Mouse (Mus musculus) lung, embryonic 15.5 days (tissue): ENCODE results near the gene Kcnk4. TPM values are rescaled to one million over a fixed set of nuclear protein-coding genes. Genes with fewer than 3 reads are reported as not detected.

Experiments used
- ATAC-seq: fragments of 200-750 bp; cut with Nextera tagmentation; 2 replicates; pipeline ENCODE4 v1.8.0; 2017; ENCODE audit warnings: moderate number of reproducible peaks, borderline replicate concordance; ENCODE audit not compliant: low FRiP score, low TSS enrichment; ENCODE audit errors: extremely low read depth
- H3K27ac ChIP-seq: fragments of 300-500 bp; sonication (generic); 2 replicates; pipeline ENCODE4 v1.5.1; 2015; ENCODE audit warnings: moderate library complexity, mild to moderate bottlenecking, inconsistent platforms
- H3K27me3 ChIP-seq: fragments of 300-500 bp; sonication (generic); 2 replicates; pipeline ENCODE4 v1.6.1; 2015; ENCODE audit warnings: inconsistent platforms
- H3K36me3 ChIP-seq: fragments of 300-500 bp; sonication (generic); 2 replicates; pipeline ENCODE4 v1.6.1; 2015; ENCODE audit warnings: inconsistent platforms
- H3K4me1 ChIP-seq: fragments of 300-500 bp; sonication (generic); 2 replicates; pipeline ENCODE4 v1.6.1; 2015; ENCODE audit warnings: inconsistent platforms
- H3K4me2 ChIP-seq: fragments of 300-500 bp; sonication (generic); 2 replicates; pipeline ENCODE4 v1.6.1; 2015; ENCODE audit warnings: inconsistent platforms, mild to moderate bottlenecking, moderate library complexity
- H3K4me3 ChIP-seq: fragments of 300-500 bp; sonication (generic); 2 replicates; pipeline ENCODE4 v1.5.1; 2015; ENCODE audit warnings: mild to moderate bottlenecking, inconsistent platforms
- H3K9ac ChIP-seq: fragments of 300-500 bp; sonication (generic); 2 replicates; pipeline ENCODE4 v1.6.1; 2015; ENCODE audit warnings: inconsistent platforms
- H3K9me3 ChIP-seq: fragments of 300-500 bp; sonication (generic); 2 replicates; pipeline ENCODE4 v1.6.1; 2016; ENCODE audit warnings: inconsistent platforms
- WGBS: fragments of 180-500 bp; shearing (Covaris S2); methylation state at CpG from one replicate; pipeline ENCODE4 v1.1.7; 2015; 5-methylcytosine and 5-hydroxymethylcytosine counted together
- polyA plus RNA-seq: library from polyadenylated mRNA; unstranded; fragments of >200 nt; fragmentation: Nextera tagmentation; extraction: Ambion mirVana; gene quantifications from 2 replicates; pipeline ENCODE4 v1.2.1, GENCODE M21; 2015

Kcnk4 gene
- polyA plus RNA-seq, 1 experiment from 2014 or later, result 0.22 TPM

GRCm38 (mm10) chr19:6926559-6927255, 7.6 kb downstream of the Kcnk4 start:
- WGBS, result 14% methylated on average over 26 of the region's 26 CpGs
- H3K4me3 ChIP-seq, result peak overlapping the region; percentile 15; the same call in 1 of the 2 replicates
- no peak for ATAC-seq
- no peaks in the 10 kb centered on the region for H3K36me3 ChIP-seq
- H3K27me3 ChIP-seq, result peaks cover 89% of the 10 kb centered on the region
- peaks cover 28% of the 10 kb centered on the region for H3K4me1 ChIP-seq
- peak overlapping the region; percentile 34 for H3K4me2 ChIP-seq
- H3K9ac ChIP-seq, result no peak overlapping the region
- no peak overlapping the region for H3K27ac ChIP-seq
- H3K9me3 ChIP-seq, result no peaks in the 10 kb centered on the region

- ATAC-seq, result no peak
- H3K4me3 ChIP-seq, result peak overlapping the region; percentile 22; the same call in 1 of the 2 replicates
- H3K27me3 ChIP-seq, result peaks cover 80% of the 10 kb centered on the region
- no peak overlapping the region for H3K9ac ChIP-seq
- H3K36me3 ChIP-seq, result no peaks in the 10 kb centered on the region
- H3K4me2 ChIP-seq, result peak overlapping the region; percentile 48
- H3K9me3 ChIP-seq, result no peaks in the 10 kb centered on the region
- H3K27ac ChIP-seq, result no peak overlapping the region
- H3K4me1 ChIP-seq, result peaks cover 31% of the 10 kb centered on the region
- 12% methylated on average over 38 of the region's 40 CpGs for WGBS
Measured at GRCm38 (mm10) chr19:6925611-6926329, 8.5 kb downstream of the Kcnk4 start.

GRCm38 (mm10) chr19:6925307-6925573, 9.1 kb downstream of the Kcnk4 start, which contains the start of gene Catsperz:
Gene Catsperz, minus strand, starts transcription at chr19:6925380.
- Histone ChIP-seq H3K9ac (no peak within 1 kb of the TSS), H3K4me2 (peak within 1 kb of the TSS; percentile 48), H3K27me3 (peaks cover 75% of the 10 kb centered on the region), H3K27ac (no peak within 1 kb of the TSS), H3K36me3 (no peaks in the 10 kb centered on the region), H3K4me1 (peaks cover 37% of the 10 kb centered on the region), H3K9me3 (no peaks in the 10 kb centered on the region), H3K4me3 (peak within 1 kb of the TSS; percentile 22)
- 4% methylated on average over 9 of the region's 9 CpGs for WGBS
- no peak for ATAC-seq

GRCm38 (mm10) chr19:6924461-6925306, 9.6 kb downstream of the Kcnk4 start:
- Histone ChIP-seq H3K27me3 (peaks cover 70% of the 10 kb centered on the region), H3K27ac (no peak overlapping the region), H3K9ac (no peak overlapping the region), H3K4me2 (peak overlapping the region; percentile 48), H3K4me3 (peak overlapping the region; percentile 22), H3K4me1 (peaks cover 42% of the 10 kb centered on the region), H3K36me3 (no peaks in the 10 kb centered on the region), H3K9me3 (no peaks in the 10 kb centered on the region)
- no peak for ATAC-seq
- WGBS, result 3% methylated on average over 39 of the region's 39 CpGs

- Histone ChIP-seq H3K27ac (no peak overlapping the region), H3K9ac (no peak overlapping the region), H3K36me3 (no peaks in the 10 kb centered on the region), H3K4me2 (peak overlapping the region; percentile 76), H3K4me3 (peak overlapping the region; percentile 82), H3K9me3 (no peaks in the 10 kb centered on the region), H3K27me3 (peaks cover 56% of the 10 kb centered on the region), H3K4me1 (peaks cover 42% of the 10 kb centered on the region)
- ATAC-seq, result no peak
- WGBS, result 68% methylated on average over 6 of the region's 6 CpGs
Measured at GRCm38 (mm10) chr19:6922901-6923735, 11.2 kb downstream of the Kcnk4 start.

- ATAC-seq, result peak; percentile 95
- Histone ChIP-seq H3K27ac (peak within 1 kb of the TSS; percentile 79), H3K9ac (peak within 1 kb of the TSS; percentile 70), H3K4me1 (peaks cover 35% of the 10 kb centered on the region), H3K4me3 (peak within 1 kb of the TSS; percentile 82), H3K36me3 (no peaks in the 10 kb centered on the region), H3K27me3 (peaks cover 44% of the 10 kb centered on the region), H3K4me2 (peak within 1 kb of the TSS; percentile 76), H3K9me3 (no peaks in the 10 kb centered on the region)
- WGBS, result under 1% methylated on average over 66 of the region's 66 CpGs
Measured at GRCm38 (mm10) chr19:6921647-6922567, 12.4 kb downstream of the Kcnk4 start, which contains the start of gene Esrra. Gene Esrra, minus strand, starts transcription at chr19:6921813.

- Histone ChIP-seq H3K4me2 (peak overlapping the region; percentile 76), H3K36me3 (no peaks in the 10 kb centered on the region), H3K9ac (peak overlapping the region; percentile 70), H3K27me3 (peaks cover 35% of the 10 kb centered on the region), H3K27ac (peak overlapping the region; percentile 79), H3K4me1 (peaks cover 33% of the 10 kb centered on the region), H3K9me3 (no peaks in the 10 kb centered on the region), H3K4me3 (peak overlapping the region; percentile 82)
- WGBS, result under 1% methylated on average over 48 of the region's 48 CpGs
- no peak; the same call in 1 of the 2 replicates for ATAC-seq
Measured at GRCm38 (mm10) chr19:6920741-6921636, 13.3 kb downstream of the Kcnk4 start.

GRCm38 (mm10) chr19:6919876-6920740, 14.2 kb downstream of the Kcnk4 start:
- H3K9me3 ChIP-seq, result no peaks in the 10 kb centered on the region
- no peak for ATAC-seq
- WGBS, result 37% methylated on average over 7 of the region's 8 CpGs
- peaks cover 27% of the 10 kb centered on the region for H3K4me1 ChIP-seq
- H3K27me3 ChIP-seq, result peaks cover 26% of the 10 kb centered on the region
- H3K27ac ChIP-seq, result peak overlapping the region; percentile 79; the same call in 1 of the 2 replicates
- H3K36me3 ChIP-seq, result no peaks in the 10 kb centered on the region
- H3K4me2 ChIP-seq, result peak overlapping the region; percentile 76
- peak overlapping the region; percentile 70 for H3K9ac ChIP-seq
- peak overlapping the region; percentile 82 for H3K4me3 ChIP-seq

GRCm38 (mm10) chr19:6919431-6919830, 14.9 kb downstream of the Kcnk4 start:
- no peak for ATAC-seq
- Histone ChIP-seq H3K27ac (no peak overlapping the region), H3K9ac (no peak overlapping the region), H3K36me3 (no peaks in the 10 kb centered on the region), H3K4me3 (no peak overlapping the region), H3K27me3 (peaks cover 19% of the 10 kb centered on the region), H3K4me2 (no peak overlapping the region), H3K4me1 (peaks cover 20% of the 10 kb centered on the region), H3K9me3 (no peaks in the 10 kb centered on the region)
